Mouse (Mus musculus): ENCODE data around the gene Fgfr2. TPM values are rescaled to one million over a fixed set of nuclear protein-coding genes. Genes with fewer than 3 reads are reported as not detected.

Gene Fgfr2
- polyA plus RNA-seq, 1 experiment from 2014 or later = not detected

DNA sequence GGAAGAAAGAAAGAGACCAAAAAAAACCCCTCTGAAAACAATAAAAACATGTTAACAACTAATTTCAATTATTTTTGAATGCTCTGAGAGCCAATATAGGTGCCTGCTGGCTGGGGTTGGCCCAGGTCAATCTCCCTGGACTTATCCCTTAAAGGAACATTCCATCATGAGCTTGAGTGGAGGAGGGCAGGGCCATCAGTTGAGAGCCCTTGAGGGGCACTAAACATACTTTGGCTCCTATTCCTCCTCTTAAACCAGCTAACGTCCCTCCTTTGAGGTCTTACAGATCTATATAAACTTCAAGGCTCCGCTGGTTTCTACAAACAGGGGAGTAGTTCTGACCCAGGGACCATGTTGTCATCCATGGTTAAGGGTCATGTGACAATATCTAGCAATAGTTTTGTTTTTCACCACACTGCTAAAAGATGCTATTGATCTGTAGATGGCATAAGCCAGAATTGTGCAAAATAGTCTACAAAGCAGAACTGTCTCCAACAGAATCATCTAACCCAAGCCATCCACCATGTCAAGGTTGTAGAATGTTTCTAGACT is 2536.6 kb downstream of the Fgfr2 start:
- Histone ChIP-seq H3K79me2 (ENCODE audit: inconsistent target) (no peaks in the 10 kb centered on the region), H3K36me3 (ENCODE audit: inconsistent target) (no peaks in the 10 kb centered on the region), H3K4me3 (ENCODE audit: inconsistent target) (no peak overlapping the region), H3K27ac (no peak overlapping the region)
- 100% methylated on average over 2 of the region's 2 CpGs for WGBS (ENCODE audit: missing documents)

DNA sequence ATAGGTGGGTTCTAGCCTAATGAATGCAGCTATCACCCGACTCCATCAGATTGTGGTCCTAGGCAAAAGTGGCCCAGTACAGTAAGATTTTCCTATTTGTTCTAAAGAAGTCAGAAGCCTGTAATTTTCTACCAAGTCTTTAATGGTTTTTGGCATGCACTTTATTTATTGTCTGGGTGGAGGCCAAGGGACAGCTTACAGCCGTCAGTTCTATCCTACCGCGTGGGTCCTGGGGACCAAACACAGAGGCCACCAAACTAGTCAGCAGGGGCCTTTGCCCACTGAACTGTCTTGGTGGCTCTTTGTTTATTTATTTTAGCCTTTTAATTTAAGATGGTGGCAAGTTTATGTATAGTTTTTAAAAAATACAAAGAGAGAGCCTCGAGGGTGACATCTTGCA is 2544.5 kb downstream of the Fgfr2 start:
- Histone ChIP-seq H3K36me3 (ENCODE audit: inconsistent target) (no peaks in the 10 kb centered on the region), H3K4me3 (ENCODE audit: inconsistent target) (no peak overlapping the region), H3K27ac (no peak overlapping the region), H3K79me2 (ENCODE audit: inconsistent target) (no peaks in the 10 kb centered on the region)
- WGBS (ENCODE audit: missing documents) = 90% methylated on average over 5 of the region's 5 CpGs

DNA sequence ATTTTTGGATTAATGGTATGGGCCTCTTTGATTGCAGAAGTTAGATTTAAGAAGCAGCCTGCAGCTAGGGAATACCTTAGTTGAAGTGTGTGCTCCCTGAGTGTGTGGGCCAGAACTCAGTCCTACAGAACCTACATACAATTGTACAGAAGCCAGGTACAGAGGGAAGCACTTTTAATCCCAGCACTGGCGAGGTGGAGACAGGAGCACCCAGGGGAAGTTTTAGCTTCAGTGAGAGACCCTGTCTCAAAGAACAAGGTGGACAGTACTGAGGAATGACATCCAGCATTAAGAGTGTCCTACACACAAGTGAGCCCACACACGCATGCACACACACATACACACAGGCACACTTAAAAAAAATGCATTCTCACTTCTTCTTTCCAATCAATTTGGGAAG is 2545.1 kb downstream of the Fgfr2 start:
- no peaks in the 10 kb centered on the region for H3K79me2 ChIP-seq (ENCODE audit: inconsistent target)
- no peaks in the 10 kb centered on the region for H3K36me3 ChIP-seq (ENCODE audit: inconsistent target)
- H3K27ac ChIP-seq = no peak overlapping the region
- H3K4me3 ChIP-seq (ENCODE audit: inconsistent target) = no peak overlapping the region
- 91% methylated on average over 2 of the region's 2 CpGs for WGBS (ENCODE audit: missing documents)

DNA sequence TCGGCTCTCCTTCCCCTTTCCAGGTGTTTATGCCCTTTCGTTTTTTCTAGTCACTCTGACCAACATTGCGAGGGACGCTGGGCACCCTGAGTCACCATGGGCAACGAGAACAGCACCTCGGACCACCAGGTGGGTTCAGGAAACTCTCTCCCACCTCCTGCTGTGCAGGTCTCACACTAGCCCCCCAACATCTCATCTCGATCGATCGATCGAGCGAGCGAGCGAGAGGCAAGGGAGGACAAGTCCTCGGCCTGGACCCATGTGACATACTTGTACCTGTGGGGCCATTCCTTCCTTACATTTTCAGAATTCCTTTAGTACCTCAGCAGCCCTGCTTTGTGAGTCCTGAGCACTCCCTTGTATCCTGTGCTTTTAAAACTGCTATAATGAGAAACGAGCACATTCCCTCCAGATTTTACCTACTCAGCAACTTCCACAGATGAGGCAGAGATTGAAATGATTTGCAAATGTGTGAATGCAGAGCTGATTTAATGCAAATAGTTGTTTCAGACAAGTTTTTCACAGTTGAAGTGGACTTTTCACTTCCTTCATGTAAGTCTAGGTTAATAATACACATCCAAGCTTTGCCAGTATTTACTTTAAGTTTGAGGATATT is 2545.7 kb downstream of the Fgfr2 start, which contains the start of gene Tacc2:
TSS of gene Tacc2 (plus strand) at position 51 of the 616 bp plus-strand sequence.
- H3K36me3 ChIP-seq (ENCODE audit: inconsistent target) = no peaks in the 10 kb centered on the region
- H3K79me2 ChIP-seq (ENCODE audit: inconsistent target) = no peaks in the 10 kb centered on the region
- H3K4me3 ChIP-seq (ENCODE audit: inconsistent target) = no peak within 1 kb of the TSS
- WGBS (ENCODE audit: missing documents) = 50% methylated on average over 15 of the region's 15 CpGs
- no peak within 1 kb of the TSS for H3K27ac ChIP-seq

DNA sequence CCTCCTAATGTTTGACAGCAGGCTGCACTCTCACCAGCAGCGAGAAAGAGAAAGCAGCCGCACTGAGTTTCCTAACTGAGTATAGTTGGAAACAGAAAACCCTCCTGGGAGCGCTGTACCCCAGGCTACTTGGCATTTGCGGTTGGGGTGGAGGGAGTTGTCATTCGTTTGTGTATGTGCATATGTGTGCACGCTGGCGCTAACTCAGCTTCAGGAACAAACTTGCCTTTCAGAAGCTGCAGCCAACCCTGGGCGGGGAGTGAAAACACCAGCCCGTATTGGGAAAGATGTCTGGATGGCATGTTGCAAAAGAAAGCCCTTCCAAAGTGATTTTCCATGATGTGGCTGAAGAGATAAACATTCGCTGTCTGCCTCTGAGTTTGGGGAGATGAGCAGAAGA is 2546.2 kb downstream of the Fgfr2 start:
- no peak overlapping the region for H3K4me3 ChIP-seq (ENCODE audit: inconsistent target)
- WGBS (ENCODE audit: missing documents) = 20% methylated on average over 10 of the region's 10 CpGs

DNA sequence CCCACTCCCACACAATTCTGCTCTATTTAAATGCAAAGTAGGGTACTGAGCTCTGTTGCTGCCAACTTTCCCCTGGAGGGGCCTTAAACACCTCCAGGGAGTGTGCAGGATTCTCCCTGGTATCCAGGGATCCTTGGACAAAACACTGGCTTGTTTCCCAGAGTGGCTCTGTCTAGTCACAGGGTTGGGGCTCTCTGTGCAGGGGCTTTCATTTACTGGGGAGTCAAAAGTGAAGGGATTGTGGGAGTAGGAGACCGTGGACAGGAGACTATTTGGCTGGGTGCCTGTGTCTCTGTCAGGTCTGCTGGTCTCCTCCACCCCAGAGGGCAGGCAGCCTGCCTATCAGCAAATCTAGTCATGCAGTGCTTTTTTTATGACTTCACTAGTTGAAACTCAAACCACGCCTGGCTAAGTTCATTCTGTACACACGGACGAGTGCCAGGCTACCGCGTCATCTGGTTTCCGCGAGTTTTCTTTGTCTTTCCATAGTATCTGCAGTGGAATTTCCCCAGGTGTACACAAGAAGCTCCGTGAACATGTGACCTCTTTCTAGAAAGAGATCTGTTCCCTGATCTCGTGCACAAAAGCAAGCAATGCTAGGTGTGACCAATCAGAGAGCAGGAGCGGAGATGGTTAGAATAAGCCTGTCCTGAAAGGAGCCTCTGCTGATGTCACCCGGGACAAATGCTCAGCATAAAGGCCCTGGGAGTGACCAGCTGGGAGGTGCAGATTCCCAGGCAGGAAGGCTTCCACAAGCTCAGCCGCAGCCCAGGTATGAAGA is 2548.7 kb downstream of the Fgfr2 start:
- Histone ChIP-seq H3K4me3 (ENCODE audit: inconsistent target) (no peak overlapping the region), H3K79me2 (ENCODE audit: inconsistent target) (no peaks in the 10 kb centered on the region), H3K27ac (no peak overlapping the region), H3K36me3 (ENCODE audit: inconsistent target) (no peaks in the 10 kb centered on the region)
- WGBS (ENCODE audit: missing documents) = 77% methylated on average over 13 of the region's 13 CpGs

More for the DNA sequence above, 2546.2 kb downstream of the Fgfr2 start:
- no peaks in the 10 kb centered on the region for H3K36me3 ChIP-seq (ENCODE audit: inconsistent target)
- H3K27ac ChIP-seq = no peak overlapping the region
- H3K79me2 ChIP-seq (ENCODE audit: inconsistent target) = no peaks in the 10 kb centered on the region

DNA sequence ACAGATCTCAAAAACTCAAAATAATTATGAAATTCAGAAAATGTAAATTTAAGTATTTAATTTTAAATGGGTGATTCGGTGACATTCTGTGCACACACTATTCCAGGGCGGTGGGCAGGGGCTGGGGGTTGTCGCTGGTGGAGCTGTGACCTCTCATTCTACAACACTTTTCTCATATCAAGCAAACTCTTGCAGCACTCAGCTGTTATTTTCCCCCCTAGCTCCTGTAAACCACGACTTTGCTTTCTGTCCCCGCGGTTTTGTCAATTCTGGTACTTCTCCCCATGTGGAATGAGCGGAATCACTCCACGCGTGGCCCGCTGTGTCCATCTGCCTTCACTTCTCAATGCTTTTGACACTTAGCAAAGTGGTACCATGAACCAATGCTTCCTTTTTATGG is 2549.4 kb downstream of the Fgfr2 start:
- no peaks in the 10 kb centered on the region for H3K36me3 ChIP-seq (ENCODE audit: inconsistent target)
- H3K79me2 ChIP-seq (ENCODE audit: inconsistent target) = no peaks in the 10 kb centered on the region
- no peak overlapping the region for H3K27ac ChIP-seq
- no peak overlapping the region for H3K4me3 ChIP-seq (ENCODE audit: inconsistent target)
- 94% methylated on average over 10 of the region's 10 CpGs for WGBS (ENCODE audit: missing documents)

DNA sequence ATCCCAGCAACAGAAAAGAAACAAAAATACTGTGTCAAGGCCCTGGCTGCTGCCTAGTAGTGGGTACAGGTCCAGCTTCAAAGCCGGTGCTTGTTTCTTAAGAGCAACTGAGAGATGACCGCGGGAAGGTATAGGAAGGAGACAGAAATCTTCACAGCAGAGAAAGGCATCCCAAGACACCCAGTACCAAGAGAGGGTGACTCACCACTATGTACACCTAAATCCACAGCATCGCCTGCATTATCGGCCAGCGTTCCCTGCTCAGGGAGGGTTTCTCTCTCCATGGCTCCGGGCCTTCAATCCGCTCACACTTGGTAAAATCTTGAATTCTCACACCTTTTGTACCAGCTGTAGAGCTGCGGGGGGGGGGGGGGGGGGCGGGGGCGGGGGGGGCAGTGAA is 2550.3 kb downstream of the Fgfr2 start, which contains the start of gene Nsmce4a:
TSS of gene Nsmce4a (minus strand) at position 298 of the 400 bp plus-strand sequence.
- Histone ChIP-seq H3K79me2 (ENCODE audit: inconsistent target) (no peaks in the 10 kb centered on the region), H3K27ac (no peak within 1 kb of the TSS), H3K36me3 (ENCODE audit: inconsistent target) (no peaks in the 10 kb centered on the region), H3K4me3 (ENCODE audit: inconsistent target) (no peak within 1 kb of the TSS)
- WGBS (ENCODE audit: missing documents) = 96% methylated on average over 3 of the region's 11 CpGs

DNA sequence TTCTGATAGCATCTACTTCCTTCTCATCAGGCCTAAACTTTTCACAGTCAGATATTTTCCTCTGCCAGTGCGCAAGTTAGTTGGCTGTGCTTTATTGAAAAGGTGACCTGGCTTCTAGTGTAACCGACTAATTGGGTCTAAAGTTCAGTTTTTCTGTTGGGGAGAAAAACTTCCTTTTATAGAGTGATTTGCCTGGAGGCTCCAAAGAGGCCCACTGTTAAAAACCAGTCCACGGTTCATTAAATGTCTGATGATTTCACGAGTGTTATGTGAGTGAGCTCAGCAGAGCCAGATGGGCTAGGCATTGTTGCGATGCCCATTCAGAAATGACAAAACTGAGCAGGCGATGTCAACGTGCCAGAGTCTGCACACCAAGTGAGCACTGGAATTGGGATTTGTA is 2552.7 kb downstream of the Fgfr2 start:
- no peak overlapping the region for H3K4me3 ChIP-seq (ENCODE audit: inconsistent target)
- 93% methylated on average over 7 of the region's 7 CpGs for WGBS (ENCODE audit: missing documents)
- H3K36me3 ChIP-seq (ENCODE audit: inconsistent target) = no peaks in the 10 kb centered on the region
- H3K79me2 ChIP-seq (ENCODE audit: inconsistent target) = no peaks in the 10 kb centered on the region
- no peak overlapping the region for H3K27ac ChIP-seq

DNA sequence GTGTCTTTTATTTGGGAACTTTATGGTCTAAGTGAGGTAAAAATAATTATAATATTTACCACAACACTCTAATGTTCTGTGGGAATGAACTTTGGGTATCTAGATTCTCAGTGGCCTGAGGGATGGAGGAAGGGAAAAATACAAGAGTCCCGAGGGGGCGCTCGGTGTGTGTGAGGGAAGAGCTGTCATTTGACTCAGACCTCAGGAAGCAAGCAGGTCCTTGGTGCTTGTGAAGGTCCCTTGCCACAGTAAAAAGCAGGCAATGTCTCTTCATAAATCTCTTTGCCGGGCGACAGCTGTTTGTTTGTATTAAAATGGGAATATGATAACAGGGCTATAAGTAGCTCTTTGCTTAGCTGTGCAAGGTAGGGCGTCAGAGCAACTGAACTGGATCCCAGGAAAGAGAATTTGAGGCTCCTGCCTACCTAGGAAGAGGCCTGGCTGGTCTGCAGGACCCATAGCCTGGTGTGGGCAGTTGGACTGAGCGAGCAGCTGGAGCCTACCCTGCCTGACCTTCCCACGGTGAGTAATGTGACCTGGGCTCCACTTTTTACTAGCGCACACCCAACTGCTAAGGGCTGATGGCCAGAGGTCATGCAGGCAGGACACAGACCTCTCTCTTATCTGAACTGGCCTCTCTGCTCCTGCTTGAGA is 2554.2 kb downstream of the Fgfr2 start:
- Histone ChIP-seq H3K36me3 (ENCODE audit: inconsistent target) (no peaks in the 10 kb centered on the region), H3K27ac (no peak overlapping the region), H3K4me3 (ENCODE audit: inconsistent target) (no peak overlapping the region), H3K79me2 (ENCODE audit: inconsistent target) (no peaks in the 10 kb centered on the region)
- WGBS (ENCODE audit: missing documents) = 86% methylated on average over 9 of the region's 9 CpGs

DNA sequence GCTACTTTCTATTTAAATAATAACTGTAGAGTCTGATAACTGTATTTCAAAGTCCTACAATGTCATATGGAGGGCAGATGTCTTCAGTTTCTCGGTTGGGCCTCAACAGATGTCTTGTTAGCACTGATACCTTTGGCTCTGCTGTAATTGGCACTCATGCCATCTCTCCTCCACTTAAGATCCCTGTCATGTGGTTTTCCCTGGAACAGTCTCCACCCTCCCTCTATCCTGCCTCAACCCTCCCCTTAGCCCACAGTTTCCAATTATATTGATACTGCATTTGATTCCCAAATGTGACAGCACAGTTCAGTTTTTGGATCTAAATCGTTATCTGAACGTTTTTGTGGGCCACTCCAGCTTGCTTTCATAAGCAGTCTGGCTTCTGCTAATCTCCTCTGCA is 2558.6 kb downstream of the Fgfr2 start:
- H3K27ac ChIP-seq = no peak overlapping the region
- no peaks in the 10 kb centered on the region for H3K79me2 ChIP-seq (ENCODE audit: inconsistent target)
- 67% methylated on average over 3 of the region's 3 CpGs for WGBS (ENCODE audit: missing documents)
- H3K36me3 ChIP-seq (ENCODE audit: inconsistent target) = no peaks in the 10 kb centered on the region
- H3K4me3 ChIP-seq (ENCODE audit: inconsistent target) = no peak overlapping the region

DNA sequence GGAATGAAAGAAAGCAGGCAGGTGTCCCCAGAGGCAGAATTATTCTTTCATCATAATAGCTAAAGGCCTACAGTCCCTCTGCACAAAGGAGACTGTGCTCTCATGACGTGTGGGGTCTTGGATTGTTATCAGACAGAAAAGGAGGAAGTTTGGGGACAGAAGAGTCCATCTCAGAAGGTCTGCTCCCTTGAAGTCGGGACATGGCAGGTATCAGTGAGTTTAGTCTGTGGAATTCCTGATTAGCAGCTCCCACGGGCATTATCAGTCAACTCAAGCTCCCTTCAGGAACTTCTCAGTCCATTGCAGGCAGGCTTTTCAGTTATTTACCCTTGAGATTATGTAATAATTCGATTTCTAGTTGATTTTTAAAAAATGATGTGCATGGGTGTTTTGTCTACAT is 2559.3 kb downstream of the Fgfr2 start:
- WGBS (ENCODE audit: missing documents) = 72% methylated on average over 4 of the region's 4 CpGs
- Histone ChIP-seq H3K79me2 (ENCODE audit: inconsistent target) (no peaks in the 10 kb centered on the region), H3K27ac (no peak overlapping the region), H3K36me3 (ENCODE audit: inconsistent target) (no peaks in the 10 kb centered on the region), H3K4me3 (ENCODE audit: inconsistent target) (no peak overlapping the region)

DNA sequence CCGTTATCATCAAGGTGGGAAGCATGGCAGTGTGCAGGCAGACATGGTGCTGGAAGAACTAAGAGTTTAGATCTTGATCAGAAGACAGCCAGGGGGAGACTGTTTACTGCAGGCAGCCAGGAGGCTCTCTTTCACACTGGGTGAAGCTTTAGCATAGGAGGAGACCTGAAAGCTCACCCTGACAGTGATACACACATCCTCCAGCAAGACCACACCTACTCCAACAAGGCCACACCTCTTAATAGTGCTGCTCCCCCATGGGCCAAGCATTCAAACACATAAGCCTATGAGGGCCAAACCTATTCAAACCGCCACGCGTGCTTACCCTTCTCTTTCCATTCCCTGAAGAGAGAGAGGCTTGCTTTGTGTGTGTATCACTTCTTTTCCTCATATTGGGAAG is 2559.9 kb downstream of the Fgfr2 start:
- WGBS (ENCODE audit: missing documents) = 95% methylated on average over 4 of the region's 4 CpGs

DNA sequence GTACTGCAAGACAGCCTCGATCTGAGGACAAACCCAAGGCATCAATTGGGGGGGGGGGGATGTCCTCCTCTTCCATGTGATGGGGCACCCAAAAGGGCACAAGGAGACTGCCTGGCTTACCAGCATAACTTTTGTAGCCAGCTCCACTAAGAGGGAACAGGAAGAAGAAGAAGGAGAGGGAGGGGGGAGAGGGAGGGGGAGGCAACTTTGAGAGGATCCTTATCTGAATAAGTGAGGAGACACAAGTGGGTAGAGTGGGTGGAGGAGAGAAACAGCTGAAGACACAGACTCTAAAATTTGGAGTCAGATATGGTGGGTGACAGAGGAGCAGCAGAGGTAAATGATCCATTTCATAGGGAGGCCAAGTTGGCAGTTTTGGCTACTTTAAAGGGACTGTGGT is 2562.2 kb downstream of the Fgfr2 start:
- H3K79me2 ChIP-seq (ENCODE audit: inconsistent target) = no peaks in the 10 kb centered on the region
- 9% methylated on average over 1 of the region's 1 CpGs for WGBS (ENCODE audit: missing documents)
- H3K4me3 ChIP-seq (ENCODE audit: inconsistent target) = no peak overlapping the region
- H3K36me3 ChIP-seq (ENCODE audit: inconsistent target) = no peaks in the 10 kb centered on the region
- H3K27ac ChIP-seq = no peak overlapping the region

More for the DNA sequence above, 2559.9 kb downstream of the Fgfr2 start:
- Histone ChIP-seq H3K4me3 (ENCODE audit: inconsistent target) (no peak overlapping the region), H3K79me2 (ENCODE audit: inconsistent target) (no peaks in the 10 kb centered on the region), H3K27ac (no peak overlapping the region), H3K36me3 (ENCODE audit: inconsistent target) (no peaks in the 10 kb centered on the region)

DNA sequence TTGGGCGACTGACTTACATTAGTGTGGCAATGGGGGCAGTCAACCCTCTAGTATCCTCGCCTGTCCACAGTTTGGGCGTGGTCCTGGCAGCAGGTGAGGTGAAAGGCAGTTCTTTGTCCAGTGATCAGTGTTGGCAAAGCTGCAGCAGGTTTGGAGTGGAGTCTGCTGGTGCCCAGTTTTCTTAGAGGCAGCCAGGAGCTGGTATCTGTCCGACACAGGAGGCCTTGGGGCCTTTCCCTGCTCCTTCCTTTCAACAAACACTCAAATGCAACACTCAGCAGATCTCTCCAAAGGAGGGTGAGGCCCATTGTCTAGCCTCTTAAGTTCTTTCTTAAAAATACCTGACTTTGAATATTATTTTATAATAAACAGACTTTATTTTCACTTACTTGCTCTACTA is 2564.6 kb downstream of the Fgfr2 start:
- 95% methylated on average over 4 of the region's 4 CpGs for WGBS (ENCODE audit: missing documents)
- H3K79me2 ChIP-seq (ENCODE audit: inconsistent target) = no peaks in the 10 kb centered on the region

More for the DNA sequence above, 2564.6 kb downstream of the Fgfr2 start:
- no peak overlapping the region for H3K27ac ChIP-seq
- H3K4me3 ChIP-seq (ENCODE audit: inconsistent target) = no peak overlapping the region
- no peaks in the 10 kb centered on the region for H3K36me3 ChIP-seq (ENCODE audit: inconsistent target)

Measured in macrophage (primary cell).